Mouse (Mus musculus) thymus, adult 18-20 months (tissue): ENCODE results near the gene Insrr.
"Not testable (repeated sequence)": the region's sequence is repeated elsewhere in the genome, so short reads cannot be mapped to it uniquely, and the experiment has no call there.

Experiments used
- DNase-seq, 2 experiments: peaks; one replicate each; pipeline ENCODE4 v3.0.0; 2022; ENCODE audit warnings: mixed read lengths in 2 of 2

Gene Insrr

GRCm38 (mm10) chr3:87779086-87779485, 17.7 kb upstream of the Insrr start:
- no peak for DNase-seq

- DNase-seq = no peak
Observed at GRCm38 (mm10) chr3:87783282-87784023, 13.3 kb upstream of the Insrr start.

- DNase-seq = no peak
Observed at GRCm38 (mm10) chr3:87785156-87785555, 11.6 kb upstream of the Insrr start.

- no peak for DNase-seq
Observed at GRCm38 (mm10) chr3:87785626-87786214, 11.0 kb upstream of the Insrr start.

GRCm38 (mm10) chr3:87789248-87789647, 7.5 kb upstream of the Insrr start:
- no peak for DNase-seq

GRCm38 (mm10) chr3:87789768-87790167, 7.0 kb upstream of the Insrr start:
- DNase-seq = no peak

GRCm38 (mm10) chr3:87794922-87795325, 1.8 kb upstream of the Insrr start, which contains the start of gene Ntrk1:
Ntrk1 (minus strand) TSS chr3:87795162.
- DNase-seq = no peak

- no peak for DNase-seq
Observed at GRCm38 (mm10) chr3:87795336-87796277, 1.1 kb upstream of the Insrr start.

- no peak for DNase-seq
Observed at GRCm38 (mm10) chr3:87801681-87802080, 4.9 kb downstream of the Insrr start.

GRCm38 (mm10) chr3:87804038-87804677, 7.4 kb downstream of the Insrr start:
- no peak for DNase-seq

GRCm38 (mm10) chr3:87809322-87809962, 12.7 kb downstream of the Insrr start:
- DNase-seq = no peak

- DNase-seq = no peak
Observed at GRCm38 (mm10) chr3:87811297-87811696, 14.5 kb downstream of the Insrr start.

GRCm38 (mm10) chr3:87812413-87812812, 15.7 kb downstream of the Insrr start:
- no peak for DNase-seq

GRCm38 (mm10) chr3:87812873-87813272, 16.1 kb downstream of the Insrr start:
- DNase-seq = no peak

- no peak for DNase-seq
Observed at GRCm38 (mm10) chr3:87816166-87816565, 19.4 kb downstream of the Insrr start.

GRCm38 (mm10) chr3:87816646-87817093, 19.9 kb downstream of the Insrr start:
- peak in 1 of 2 experiments; percentile 22 for DNase-seq

- no peak for DNase-seq
Observed at GRCm38 (mm10) chr3:87818226-87818625, 21.5 kb downstream of the Insrr start.

GRCm38 (mm10) chr3:87824206-87824605, 27.5 kb downstream of the Insrr start, which contains the start of gene Pear1:
Pear1 (minus strand) TSS chr3:87824306.
- DNase-seq = not testable (repeated sequence)

GRCm38 (mm10) chr3:87828435-87828834, 31.7 kb downstream of the Insrr start:
- no peak for DNase-seq

GRCm38 (mm10) chr3:87829025-87829424, 32.3 kb downstream of the Insrr start:
- DNase-seq = no peak

- no peak for DNase-seq
Observed at GRCm38 (mm10) chr3:87832109-87832859, 35.5 kb downstream of the Insrr start.
